Mouse (Mus musculus) small intestine, adult 2 months (tissue): ENCODE measurements around the gene Dzip1. TPM values are rescaled to one million over a fixed set of nuclear protein-coding genes. Genes with fewer than 3 reads are reported as not detected.
A peak's percentile ranks its signal among the peaks of the same experiment; 100 is the strongest.

Source experiments
- H3K27ac ChIP-seq: fragments of 200-500 bp; 2 replicates; pipeline ENCODE4 v1.5.1; 2012; ENCODE audit warnings: low read depth, low read length, control low read depth, inconsistent platforms; ENCODE audit not compliant: insufficient read depth
- H3K27me3 ChIP-seq: fragments of 200-500 bp; 2 replicates; pipeline ENCODE4 v1.6.1; 2012; ENCODE audit warnings: mild to moderate bottlenecking, moderate library complexity, low read length, inconsistent platforms; ENCODE audit not compliant: control insufficient read depth, insufficient read depth
- H3K36me3 ChIP-seq: fragments of 200-500 bp; 2 replicates; pipeline ENCODE4 v1.6.1; 2012; ENCODE audit warnings: mild to moderate bottlenecking, low read length, control low read depth, inconsistent platforms; ENCODE audit not compliant: control insufficient read depth, insufficient read depth
- H3K4me1 ChIP-seq: fragments of 200-500 bp; 2 replicates; pipeline ENCODE4 v1.6.1; 2012; ENCODE audit warnings: low read length, inconsistent platforms, mixed read lengths; ENCODE audit not compliant: control insufficient read depth, insufficient read depth, insufficient read length
- H3K4me3 ChIP-seq: fragments of 200-500 bp; 2 replicates; pipeline ENCODE4 v1.5.1; 2012; ENCODE audit warnings: low read depth, mild to moderate bottlenecking, control low read depth, inconsistent platforms, low read length, moderate library complexity
- CTCF ChIP-seq: fragments of 200-500 bp; IDR thresholded peaks from 2 replicates; pipeline ENCODE4 v1.5.1; 2012; ENCODE audit warnings: low read depth, mild to moderate bottlenecking, control low read depth, inconsistent platforms, low read length, moderate library complexity, mixed read lengths; ENCODE audit not compliant: insufficient replicate concordance, insufficient read length; ENCODE audit errors: extremely low read depth
- POLR2A ChIP-seq: fragments of 200-500 bp; IDR thresholded peaks from 2 replicates; pipeline ENCODE4 v1.6.1; 2012; ENCODE audit warnings: low read depth, mild to moderate bottlenecking, control low read depth, inconsistent platforms, low read length, moderate library complexity
- WGBS: fragments of 180-500 bp; shearing (Covaris S2); methylation state at CpG from one replicate; pipeline ENCODE4 v1.1.7; 2018; 5-methylcytosine and 5-hydroxymethylcytosine counted together
- polyA plus RNA-seq: library from polyadenylated mRNA; depleted of rRNA; stranded (reverse); fragments of >200 nt; gene quantifications from 2 replicates; pipeline ENCODE4 v1.2.3, GENCODE M21; 2012

Gene Dzip1
- polyA plus RNA-seq, 1 experiment: 2.3 TPM

GRCm38 (mm10) chr14:118936236-118936635, 11.0 kb upstream of the Dzip1 start:
- TF ChIP-seq CTCF (no peak), POLR2A (no peak)
- Histone ChIP-seq H3K27ac (no peak overlapping the region), H3K36me3 (no peaks in the 10 kb centered on the region), H3K4me1 (peaks cover 11% of the 10 kb centered on the region), H3K27me3 (no peaks in the 10 kb centered on the region), H3K4me3 (no peak overlapping the region)
- 30% methylated on average over 3 of the region's 3 CpGs for WGBS

GRCm38 (mm10) chr14:118934686-118935085, 9.4 kb upstream of the Dzip1 start:
- Histone ChIP-seq H3K27me3 (no peaks in the 10 kb centered on the region), H3K4me1 (peaks cover 11% of the 10 kb centered on the region; the same call in 1 of the 2 replicates), H3K27ac (no peak overlapping the region), H3K36me3 (no peaks in the 10 kb centered on the region), H3K4me3 (no peak overlapping the region)
- TF ChIP-seq POLR2A (no peak), CTCF (no peak)
- WGBS: 71% methylated on average over 9 of the region's 9 CpGs

GRCm38 (mm10) chr14:118932956-118933355, 7.7 kb upstream of the Dzip1 start:
- no peaks in the 10 kb centered on the region for H3K27me3 ChIP-seq
- 59% methylated on average over 8 of the region's 8 CpGs for WGBS
- no peaks in the 10 kb centered on the region for H3K36me3 ChIP-seq
- no peak overlapping the region for H3K4me3 ChIP-seq
- no peak overlapping the region for H3K27ac ChIP-seq
- H3K4me1 ChIP-seq: peaks cover 11% of the 10 kb centered on the region; the same call in 1 of the 2 replicates
- TF ChIP-seq CTCF: no peak
- TF ChIP-seq POLR2A: no peak

GRCm38 (mm10) chr14:118931181-118931580, 5.9 kb upstream of the Dzip1 start:
- WGBS: 88% methylated on average over 2 of the region's 2 CpGs
- peaks cover 7% of the 10 kb centered on the region; the same call in 1 of the 2 replicates for H3K4me1 ChIP-seq
- no peaks in the 10 kb centered on the region for H3K27me3 ChIP-seq
- no peak overlapping the region for H3K27ac ChIP-seq
- TF ChIP-seq CTCF (no peak), POLR2A (no peak)
- no peak overlapping the region for H3K4me3 ChIP-seq
- no peaks in the 10 kb centered on the region for H3K36me3 ChIP-seq

- WGBS: 54% methylated on average over 2 of the region's 2 CpGs
- Histone ChIP-seq H3K4me1 (peaks cover 7% of the 10 kb centered on the region; the same call in 1 of the 2 replicates), H3K27ac (no peak overlapping the region), H3K27me3 (no peaks in the 10 kb centered on the region), H3K4me3 (no peak overlapping the region), H3K36me3 (no peaks in the 10 kb centered on the region)
- TF ChIP-seq POLR2A (no peak), CTCF (no peak)
Measured at GRCm38 (mm10) chr14:118930777-118931176, 5.5 kb upstream of the Dzip1 start.

GRCm38 (mm10) chr14:118929779-118930178, 4.5 kb upstream of the Dzip1 start:
- no peaks in the 10 kb centered on the region for H3K36me3 ChIP-seq
- TF ChIP-seq POLR2A (no peak), CTCF (no peak)
- peaks cover 5% of the 10 kb centered on the region; the same call in 1 of the 2 replicates for H3K27me3 ChIP-seq
- peaks cover 10% of the 10 kb centered on the region for H3K4me1 ChIP-seq
- 0 out of 2 replicates have a peak overlapping the region, but pooled peaks have one; percentile 25 for H3K27ac ChIP-seq
- no peak overlapping the region for H3K4me3 ChIP-seq
- WGBS: 63% methylated on average over 2 of the region's 2 CpGs

GRCm38 (mm10) chr14:118928565-118928964, 3.3 kb upstream of the Dzip1 start:
- no peaks in the 10 kb centered on the region for H3K36me3 ChIP-seq
- no peak overlapping the region for H3K4me3 ChIP-seq
- no peak overlapping the region for H3K27ac ChIP-seq
- H3K27me3 ChIP-seq: peaks cover 11% of the 10 kb centered on the region
- peaks cover 13% of the 10 kb centered on the region for H3K4me1 ChIP-seq
- TF ChIP-seq CTCF (no peak), POLR2A (no peak)
- 89% methylated on average over 3 of the region's 3 CpGs for WGBS

GRCm38 (mm10) chr14:118922667-118923184, 2.5 kb downstream of the Dzip1 start:
- 5% methylated on average over 47 of the region's 47 CpGs for WGBS
- TF ChIP-seq CTCF (no peak), POLR2A (no peak)
- Histone ChIP-seq H3K27me3 (peaks cover 30% of the 10 kb centered on the region), H3K36me3 (no peaks in the 10 kb centered on the region), H3K4me3 (peak overlapping the region; percentile 47), H3K4me1 (peaks cover 14% of the 10 kb centered on the region), H3K27ac (no peak overlapping the region)
